Mouse (Mus musculus): Measurements from ENCODE around the gene Stx1b. TPM values are rescaled to one million over a fixed set of nuclear protein-coding genes. Genes with fewer than 3 reads are reported as not detected.

Stx1b gene
- polyA plus RNA-seq, 1 experiment = 0.01 TPM

DNA sequence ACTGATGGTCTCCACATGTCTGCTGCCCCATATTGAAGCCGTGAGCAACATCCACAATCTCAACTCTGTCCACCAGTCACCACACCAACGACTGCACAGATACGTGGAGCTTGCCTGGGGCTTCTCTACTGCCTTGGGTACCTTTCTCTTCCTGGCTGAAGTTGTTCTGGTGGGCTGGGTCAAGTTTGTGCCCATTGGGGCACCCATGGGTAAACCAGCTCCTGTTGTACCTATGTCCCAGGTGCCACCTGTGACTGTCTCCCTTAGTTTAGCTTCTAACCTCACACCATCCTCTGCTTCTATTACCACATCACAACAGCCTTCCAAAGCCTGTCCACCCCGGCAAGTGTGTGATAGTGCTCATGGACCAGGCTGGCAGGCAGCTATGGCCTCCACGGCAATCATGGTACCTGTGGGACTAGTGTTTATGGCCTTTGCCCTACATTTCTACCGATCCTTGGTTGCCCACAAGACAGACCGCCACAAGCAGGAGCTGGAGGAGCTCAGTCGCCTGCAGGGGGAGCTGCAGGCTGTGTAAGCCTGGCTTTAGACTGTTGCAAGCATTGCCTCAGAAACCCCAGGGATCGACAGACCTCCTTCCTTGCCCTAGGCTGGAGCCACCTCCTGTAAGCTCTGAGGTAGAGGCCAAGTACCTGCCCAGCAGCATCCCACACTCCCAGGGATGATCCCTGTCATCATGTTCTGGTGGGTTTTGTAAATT is 50.5 kb downstream of the Stx1b start:
- peaks cover 8% of the 10 kb centered on the region for H3K36me3 ChIP-seq (ENCODE audit: control insufficient read depth)
- H3K27me3 ChIP-seq (ENCODE audit: control insufficient read depth) = peaks cover 2% of the 10 kb centered on the region; the same call in 1 of the 2 replicates
- no peaks in the 10 kb centered on the region for H3K9me3 ChIP-seq (ENCODE audit: control insufficient read depth, low read length)
- TF ChIP-seq GATA1 (IDR thresholded peaks at IDR 0.05; ENCODE audit: low read length) (no peak), TAL1 (IDR thresholded peaks at IDR 0.05; ENCODE audit: low read length) (no peak)
- no peak overlapping the region for H3K4me3 ChIP-seq (replicated peaks)
- peaks cover 74% of the 10 kb centered on the region for H3K4me1 ChIP-seq (ENCODE audit: control insufficient read depth)

DNA sequence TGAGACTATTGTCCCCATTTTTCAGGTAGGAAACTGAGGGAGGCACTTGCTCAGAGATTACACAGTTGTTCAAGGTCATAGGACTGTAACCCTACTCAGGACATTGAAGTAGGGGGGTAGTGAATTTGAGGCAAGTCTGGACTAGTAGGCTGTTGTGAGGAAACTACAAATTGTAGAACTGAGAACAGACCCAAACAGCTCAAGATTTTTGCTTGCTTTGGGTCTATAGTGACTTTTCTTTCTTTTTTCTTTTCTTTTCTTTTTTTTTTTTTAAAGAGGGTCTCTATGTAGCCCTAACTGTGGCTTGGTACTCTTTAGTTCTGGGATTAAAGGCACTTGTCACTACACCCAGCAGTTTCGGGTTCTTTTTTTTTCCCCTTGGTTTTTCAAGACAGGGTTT is 51.8 kb downstream of the Stx1b start:
- Histone ChIP-seq H3K27me3 (ENCODE audit: control insufficient read depth) (peaks cover 2% of the 10 kb centered on the region; the same call in 1 of the 2 replicates), H3K36me3 (ENCODE audit: control insufficient read depth) (peaks cover 4% of the 10 kb centered on the region), H3K9me3 (ENCODE audit: control insufficient read depth, low read length) (no peaks in the 10 kb centered on the region), H3K4me3 (replicated peaks) (no peak overlapping the region), H3K4me1 (ENCODE audit: control insufficient read depth) (peaks cover 75% of the 10 kb centered on the region)
- TF ChIP-seq TAL1 (IDR thresholded peaks at IDR 0.05; ENCODE audit: low read length) (no peak), GATA1 (IDR thresholded peaks at IDR 0.05; ENCODE audit: low read length) (no peak)

DNA sequence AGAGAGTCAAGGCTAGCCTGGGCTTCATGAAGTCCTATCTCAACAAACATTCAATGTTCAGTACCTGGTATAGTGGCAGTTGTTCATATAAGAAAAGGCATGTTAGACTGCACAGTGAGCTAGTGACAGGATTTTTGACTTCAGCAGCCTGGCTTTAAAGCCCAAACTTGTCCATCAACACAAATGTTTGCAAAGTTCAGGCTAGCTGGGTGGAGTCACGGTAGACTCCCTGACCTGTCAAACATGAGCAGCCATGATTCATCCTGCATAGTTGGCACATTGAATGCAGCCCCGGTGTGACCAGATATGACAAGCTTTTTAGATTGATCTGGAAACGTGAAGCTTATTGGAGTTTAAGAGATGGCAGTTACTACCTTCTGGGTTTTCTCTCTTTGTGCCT is 52.3 kb downstream of the Stx1b start:
- H3K4me3 ChIP-seq (replicated peaks) = no peak overlapping the region
- H3K36me3 ChIP-seq (ENCODE audit: control insufficient read depth) = peaks cover 7% of the 10 kb centered on the region
- H3K9me3 ChIP-seq (ENCODE audit: control insufficient read depth, low read length) = no peaks in the 10 kb centered on the region
- TF ChIP-seq GATA1 (IDR thresholded peaks at IDR 0.05; ENCODE audit: low read length) (no peak), TAL1 (IDR thresholded peaks at IDR 0.05; ENCODE audit: low read length) (no peak)
- peaks cover 2% of the 10 kb centered on the region; the same call in 1 of the 2 replicates for H3K27me3 ChIP-seq (ENCODE audit: control insufficient read depth)
- peaks cover 80% of the 10 kb centered on the region for H3K4me1 ChIP-seq (ENCODE audit: control insufficient read depth)

DNA sequence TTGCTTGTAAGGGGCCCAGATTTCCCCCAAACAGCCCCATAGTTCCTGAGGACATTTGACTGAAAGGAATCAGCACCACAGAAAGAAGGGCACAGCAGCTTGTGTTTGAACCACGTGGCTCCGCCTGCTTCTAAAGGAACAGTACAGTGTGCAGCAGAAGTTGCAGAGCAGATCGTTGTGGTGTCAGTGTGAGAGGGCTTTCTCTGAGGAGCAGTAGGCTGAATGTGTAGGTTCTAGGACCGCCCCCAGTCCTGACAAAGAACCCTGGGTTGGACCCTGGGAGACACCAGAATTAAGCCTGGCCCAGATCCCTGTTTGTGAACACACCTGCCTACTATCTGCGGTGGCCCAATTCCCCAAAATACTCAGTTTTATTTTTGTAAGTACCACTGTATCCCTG is 53.1 kb downstream of the Stx1b start:
- Histone ChIP-seq H3K36me3 (ENCODE audit: control insufficient read depth) (peaks cover 7% of the 10 kb centered on the region), H3K4me1 (ENCODE audit: control insufficient read depth) (peaks cover 86% of the 10 kb centered on the region)

DNA sequence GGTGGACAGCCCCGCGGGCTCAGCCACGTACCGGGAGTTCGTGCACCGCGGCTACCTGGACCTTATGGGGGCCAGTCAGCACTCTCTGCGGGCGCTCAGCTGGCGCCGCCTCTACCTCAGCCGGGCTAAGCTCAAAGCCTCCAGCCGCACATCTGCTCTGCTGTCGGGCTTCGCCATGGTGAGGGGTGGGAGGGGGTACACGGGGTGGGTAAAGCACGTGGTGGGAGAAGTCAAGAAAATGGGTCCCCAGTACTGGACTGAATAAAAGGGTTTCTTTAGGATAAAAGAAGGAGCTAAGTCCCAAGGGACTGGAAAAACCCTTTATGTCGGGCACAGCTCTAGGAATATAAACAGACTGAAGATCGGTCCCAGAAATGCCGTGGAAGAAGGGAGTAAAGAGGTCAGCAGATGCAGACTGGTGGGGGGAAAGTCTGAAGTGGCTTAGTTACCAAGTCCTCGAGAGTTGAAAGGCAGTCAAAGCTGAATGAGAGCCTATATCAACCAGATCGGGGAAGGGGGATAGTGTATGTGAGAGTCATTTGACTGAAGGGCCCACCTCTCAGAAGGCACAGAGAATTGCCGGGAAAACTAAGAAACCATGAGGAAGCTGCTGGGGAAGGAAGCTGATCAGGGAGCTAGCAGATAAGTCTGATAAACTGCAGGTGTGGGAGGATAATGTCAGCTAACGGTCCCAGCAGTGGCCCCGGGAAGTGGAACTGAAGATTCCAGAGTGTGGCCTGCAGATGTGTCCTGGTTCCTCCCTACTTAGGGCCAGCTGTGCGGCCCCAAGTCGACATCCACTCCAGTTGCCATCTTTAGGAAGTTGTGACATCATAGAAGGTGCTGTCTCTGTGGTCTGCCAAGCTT is 54.1 kb downstream of the Stx1b start:
- Histone ChIP-seq H3K4me1 (ENCODE audit: control insufficient read depth) (peaks cover 87% of the 10 kb centered on the region), H3K9me3 (ENCODE audit: control insufficient read depth, low read length) (no peaks in the 10 kb centered on the region), H3K27me3 (ENCODE audit: control insufficient read depth) (peaks cover 2% of the 10 kb centered on the region; the same call in 1 of the 2 replicates), H3K4me3 (replicated peaks) (peak overlapping the region; percentile 74), H3K36me3 (ENCODE audit: control insufficient read depth) (peaks cover 10% of the 10 kb centered on the region)
- TF ChIP-seq GATA1 (IDR thresholded peaks at IDR 0.05; ENCODE audit: low read length) = no peak
- no peak for TF ChIP-seq TAL1 (IDR thresholded peaks at IDR 0.05; ENCODE audit: low read length)

More for the DNA sequence above, 53.1 kb downstream of the Stx1b start:
- no peak for TF ChIP-seq TAL1 (IDR thresholded peaks at IDR 0.05; ENCODE audit: low read length)
- TF ChIP-seq GATA1 (IDR thresholded peaks at IDR 0.05; ENCODE audit: low read length) = no peak
- Histone ChIP-seq H3K9me3 (ENCODE audit: control insufficient read depth, low read length) (no peaks in the 10 kb centered on the region), H3K27me3 (ENCODE audit: control insufficient read depth) (peaks cover 2% of the 10 kb centered on the region; the same call in 1 of the 2 replicates), H3K4me3 (replicated peaks) (no peak overlapping the region)

DNA sequence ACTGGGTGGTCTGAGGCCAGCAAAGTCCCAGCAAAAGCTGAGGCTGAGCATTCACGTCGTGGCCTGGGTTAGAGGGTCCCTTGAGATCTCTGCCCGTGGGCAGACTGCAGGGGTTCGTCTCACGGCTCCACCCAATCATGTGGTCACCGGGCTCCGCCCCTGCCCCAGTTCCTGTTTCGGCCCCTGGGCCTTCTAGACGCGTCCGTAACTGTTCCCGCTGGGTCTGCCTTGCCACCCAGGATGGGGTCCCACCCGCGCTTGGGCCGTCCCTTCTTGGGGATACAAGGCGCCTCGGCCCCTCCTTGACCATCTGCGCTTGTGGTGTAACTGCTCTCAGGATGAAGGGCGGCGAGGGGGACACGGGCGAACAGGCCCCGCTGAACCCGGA is 54.7 kb downstream of the Stx1b start, which contains the start of gene Orai3:
TSS of gene Orai3 (plus strand) at position 165 of the 388 bp plus-strand sequence.
- H3K27me3 ChIP-seq (ENCODE audit: control insufficient read depth) = peaks cover 2% of the 10 kb centered on the region; the same call in 1 of the 2 replicates
- H3K36me3 ChIP-seq (ENCODE audit: control insufficient read depth) = peaks cover 7% of the 10 kb centered on the region
- peak within 1 kb of the TSS; percentile 74 for H3K4me3 ChIP-seq (replicated peaks)
- peaks cover 87% of the 10 kb centered on the region for H3K4me1 ChIP-seq (ENCODE audit: control insufficient read depth)
- TF ChIP-seq TAL1 (IDR thresholded peaks at IDR 0.05; ENCODE audit: low read length) = no peak
- TF ChIP-seq GATA1 (IDR thresholded peaks at IDR 0.05; ENCODE audit: low read length) = no peak
- no peaks in the 10 kb centered on the region for H3K9me3 ChIP-seq (ENCODE audit: control insufficient read depth, low read length)

DNA sequence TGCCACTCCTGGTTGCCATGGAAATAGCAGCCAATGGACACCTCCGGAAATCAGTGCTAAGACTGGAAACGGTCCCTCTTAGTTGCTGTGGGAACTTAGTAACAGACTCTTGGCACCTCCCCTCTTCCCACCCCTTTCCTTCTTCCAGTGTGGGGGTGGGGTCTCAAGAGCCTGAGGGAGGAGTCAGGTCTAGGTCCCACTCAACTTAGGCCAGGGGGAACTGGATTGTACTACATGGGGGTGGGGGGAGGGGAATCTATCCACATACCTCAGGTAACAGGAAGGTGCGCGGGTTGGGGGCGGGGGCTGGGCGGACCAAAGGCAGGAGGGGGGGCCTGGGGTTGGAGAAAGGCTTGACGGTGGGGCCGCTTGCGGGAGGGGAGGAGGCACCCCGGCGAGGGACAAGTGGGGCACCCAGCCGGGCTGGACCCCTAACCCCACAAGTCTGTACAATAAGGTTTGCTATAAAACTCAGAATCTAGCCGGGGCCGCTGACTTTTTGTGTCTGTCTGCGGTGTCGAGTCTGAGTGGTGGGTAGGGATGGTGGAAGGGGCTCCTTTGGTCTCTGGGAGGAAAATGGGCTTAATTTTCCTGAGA is 55.3 kb downstream of the Stx1b start:
- H3K36me3 ChIP-seq (ENCODE audit: control insufficient read depth) = peaks cover 7% of the 10 kb centered on the region
- TF ChIP-seq GATA1 (IDR thresholded peaks at IDR 0.05; ENCODE audit: low read length) (no peak), TAL1 (IDR thresholded peaks at IDR 0.05; ENCODE audit: low read length) (no peak)
- H3K4me1 ChIP-seq (ENCODE audit: control insufficient read depth) = peaks cover 83% of the 10 kb centered on the region
- H3K27me3 ChIP-seq (ENCODE audit: control insufficient read depth) = peaks cover 2% of the 10 kb centered on the region; the same call in 1 of the 2 replicates
- H3K4me3 ChIP-seq (replicated peaks) = peak overlapping the region; percentile 74
- H3K9me3 ChIP-seq (ENCODE audit: control insufficient read depth, low read length) = no peaks in the 10 kb centered on the region

DNA sequence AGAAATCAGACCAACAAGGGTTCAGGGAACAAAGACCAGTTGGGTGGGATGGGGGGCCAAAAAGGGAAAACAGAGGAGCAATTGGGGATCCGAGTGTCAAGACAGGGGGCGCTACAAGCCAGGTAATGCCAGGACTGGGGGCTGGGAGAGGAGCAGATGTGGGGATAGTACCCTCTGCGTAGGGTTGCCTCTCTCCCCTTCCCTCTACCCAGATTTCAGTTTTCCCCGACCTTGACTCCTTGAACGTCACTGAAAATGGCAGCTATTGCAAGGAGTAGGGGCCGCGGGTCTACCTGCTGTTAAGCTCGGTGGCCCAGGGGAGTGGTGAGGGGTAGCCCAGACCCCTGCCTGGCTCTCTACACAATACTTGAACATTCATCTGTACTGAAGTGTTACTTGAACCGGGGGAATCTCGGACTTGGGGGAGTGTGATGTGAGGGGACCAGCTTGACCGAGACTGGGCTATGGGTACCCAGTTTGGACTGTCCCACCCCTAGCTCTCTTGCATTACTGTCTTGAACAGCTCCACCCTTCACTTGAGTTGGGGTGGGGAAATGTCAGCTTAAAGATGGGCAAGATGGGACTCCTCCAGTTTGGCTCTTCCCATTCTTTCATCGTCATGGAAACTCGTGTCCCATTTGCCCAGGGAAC is 55.9 kb downstream of the Stx1b start:
- Histone ChIP-seq H3K9me3 (ENCODE audit: control insufficient read depth, low read length) (no peaks in the 10 kb centered on the region), H3K27me3 (ENCODE audit: control insufficient read depth) (peaks cover 2% of the 10 kb centered on the region; the same call in 1 of the 2 replicates), H3K36me3 (ENCODE audit: control insufficient read depth) (peaks cover 9% of the 10 kb centered on the region), H3K4me1 (ENCODE audit: control insufficient read depth) (peaks cover 77% of the 10 kb centered on the region), H3K4me3 (replicated peaks) (peak overlapping the region; percentile 74)
- TF ChIP-seq TAL1 (IDR thresholded peaks at IDR 0.05; ENCODE audit: low read length) (no peak), GATA1 (IDR thresholded peaks at IDR 0.05; ENCODE audit: low read length) (no peak)
